Mouse (Mus musculus) activated CD4-positive, CD25-positive, alpha-beta regulatory T cell, adult 4 months (primary cell): ENCODE measurements at regions not wholly inside any gene's neighbourhood (a gene's known extent, or its start where the extent isn't known, plus 50 kb on each side); places are given as distances from the start of the nearest gene placed in this dataset.

Experiments used
- ATAC-seq: one replicate; pipeline ENCODE4 v1.8.0; 2017

DNA sequence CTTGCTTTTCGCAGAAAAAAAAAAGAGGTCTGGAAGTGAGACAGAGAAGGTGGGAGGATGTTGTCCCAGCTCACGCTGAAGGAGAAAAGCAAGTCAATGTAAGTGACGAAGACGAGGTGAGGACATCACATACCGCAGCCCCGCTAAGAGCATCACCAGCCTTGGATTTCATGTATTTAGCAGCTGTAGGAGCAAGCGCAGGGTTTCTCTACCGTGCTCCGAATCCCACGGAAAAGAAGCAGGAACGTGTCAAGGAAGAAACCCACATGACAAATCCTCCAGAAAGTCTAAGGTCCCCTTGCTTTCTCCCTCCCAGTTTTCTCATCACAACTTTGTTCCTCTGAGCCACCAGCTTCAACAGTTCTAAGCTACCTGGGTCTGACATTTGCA lies 174.3 kb upstream of the Lef1 start:
- no peak for ATAC-seq

DNA sequence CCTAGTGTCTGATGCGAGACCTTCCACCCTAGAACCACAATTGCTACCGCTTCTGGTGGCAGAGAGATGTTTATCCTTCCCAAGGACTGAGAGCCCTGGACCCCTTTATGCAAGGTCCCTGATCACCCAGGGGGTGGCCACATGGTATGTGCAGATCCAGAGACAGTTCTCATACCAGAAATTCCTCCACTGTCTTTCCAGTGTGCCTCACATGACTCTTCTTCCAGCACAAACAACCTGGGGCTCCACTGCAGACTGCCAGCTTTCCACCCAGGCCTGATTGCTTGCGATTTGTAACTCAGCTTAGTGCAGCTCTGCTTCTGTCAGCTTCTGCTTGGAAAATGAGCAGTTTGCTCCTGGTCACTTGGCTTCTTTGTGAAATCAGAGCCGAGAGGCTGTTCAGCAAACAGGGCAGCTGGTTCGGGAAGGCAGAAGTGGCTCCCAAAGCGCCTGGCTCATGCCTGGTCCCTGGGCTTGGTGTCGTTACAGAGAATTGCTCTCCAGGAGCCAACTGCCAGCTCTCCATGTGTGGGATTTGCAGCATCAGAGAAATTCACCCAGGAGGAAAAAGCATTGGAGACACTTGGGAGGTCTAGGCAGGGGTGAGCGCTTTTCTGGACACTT lies 174.9 kb upstream of the Lef1 start:
- ATAC-seq, result no peak

GRCm38 (mm10) chr3:130932723-130933122 lies 177.5 kb upstream of the Lef1 start:
- no peak for ATAC-seq

DNA sequence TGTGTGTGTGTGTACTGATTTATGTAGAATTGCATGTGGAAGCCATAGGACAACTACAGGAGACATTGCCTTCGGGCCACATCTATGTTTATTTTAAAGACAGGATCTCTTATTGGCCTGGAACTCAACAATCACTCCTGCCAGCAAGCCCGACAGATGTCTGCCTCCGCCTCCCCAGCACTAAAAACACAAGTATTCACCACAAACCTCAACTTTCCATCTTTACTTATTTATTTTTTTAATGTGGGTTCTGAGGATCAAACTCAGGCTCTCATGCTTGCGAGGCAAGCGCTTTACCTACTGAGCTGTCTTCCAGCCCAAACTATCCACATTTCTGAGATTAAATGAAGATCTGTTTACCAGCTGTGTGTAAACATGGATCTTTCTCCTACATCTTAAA lies 178.0 kb upstream of the Lef1 start:
- ATAC-seq, result no peak

GRCm38 (mm10) chr3:130925000-130925399 lies 185.3 kb upstream of the Lef1 start:
- no peak for ATAC-seq

DNA sequence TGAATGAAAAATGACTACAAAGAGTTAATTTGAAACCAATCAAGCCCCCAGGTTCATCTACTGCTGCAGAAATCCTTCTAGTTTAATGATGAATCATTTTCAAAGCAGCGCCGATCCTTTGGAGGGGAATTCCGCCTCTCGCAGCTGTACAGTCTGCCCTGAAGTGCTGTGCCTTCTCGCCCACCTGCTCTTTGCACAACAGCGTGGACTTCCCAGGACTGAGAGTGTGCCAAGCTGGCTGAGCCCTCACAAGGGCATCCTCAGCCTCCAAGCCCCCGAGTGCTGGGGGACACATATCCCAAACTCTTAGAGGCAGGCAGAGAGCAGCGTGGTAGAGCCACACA lies 186.7 kb upstream of the Lef1 start:
- ATAC-seq, result peak; percentile 49

- ATAC-seq, result no peak
These were observed 187.3 kb upstream of the Lef1 start for GRCm38 (mm10) chr3:130922812-130923614.

DNA sequence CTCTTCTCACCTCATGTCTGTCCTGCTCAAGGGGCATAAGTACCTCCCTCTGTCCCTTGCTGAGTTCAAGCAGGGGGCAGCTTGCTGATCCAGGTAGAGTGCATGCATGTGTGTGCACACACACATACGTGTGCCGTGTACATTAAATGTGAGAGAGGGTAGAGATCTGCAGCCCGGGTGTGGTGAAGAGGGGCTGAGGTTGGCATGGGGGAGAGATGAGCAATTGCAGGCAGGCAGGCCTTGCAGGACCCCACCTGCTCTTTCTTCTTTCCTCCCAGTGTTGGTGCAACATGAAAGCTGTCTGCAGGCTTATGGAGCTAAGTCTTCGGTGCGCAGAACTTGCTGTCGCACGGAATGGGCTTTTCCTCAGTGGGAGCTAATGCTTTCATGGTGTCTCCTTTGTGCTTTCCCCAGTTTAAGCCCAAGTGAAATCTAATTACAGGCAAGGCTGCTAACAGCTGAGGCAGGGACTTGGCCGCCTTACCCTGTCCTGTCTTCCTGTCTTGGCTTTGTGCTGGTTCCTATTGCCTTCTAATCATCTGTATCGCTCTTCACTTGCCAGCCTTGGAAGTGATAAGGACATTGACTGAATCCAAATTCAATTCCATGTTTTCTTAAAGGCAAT lies 188.5 kb upstream of the Lef1 start:
- ATAC-seq, result no peak

DNA sequence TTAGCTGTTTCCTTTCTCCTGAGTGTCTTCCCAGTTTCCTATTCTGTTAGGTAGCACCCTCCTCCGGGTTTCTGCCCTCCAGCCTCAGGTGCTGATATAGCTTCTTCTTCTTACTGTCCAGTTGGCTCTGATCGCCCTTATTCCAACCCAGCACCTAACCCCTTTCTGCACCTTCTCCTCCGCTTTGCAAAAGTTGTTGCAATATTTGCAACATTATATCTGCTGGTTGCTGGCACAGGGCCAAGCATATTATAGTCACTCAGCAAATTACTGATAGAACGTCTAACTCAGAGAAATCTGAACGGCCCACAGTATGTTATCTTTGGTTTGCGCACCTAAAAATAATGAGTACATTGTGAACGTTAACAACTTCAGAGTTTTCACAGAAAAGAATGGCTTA lies 183.6 kb upstream of the Rpl34 start:
- ATAC-seq, result no peak

DNA sequence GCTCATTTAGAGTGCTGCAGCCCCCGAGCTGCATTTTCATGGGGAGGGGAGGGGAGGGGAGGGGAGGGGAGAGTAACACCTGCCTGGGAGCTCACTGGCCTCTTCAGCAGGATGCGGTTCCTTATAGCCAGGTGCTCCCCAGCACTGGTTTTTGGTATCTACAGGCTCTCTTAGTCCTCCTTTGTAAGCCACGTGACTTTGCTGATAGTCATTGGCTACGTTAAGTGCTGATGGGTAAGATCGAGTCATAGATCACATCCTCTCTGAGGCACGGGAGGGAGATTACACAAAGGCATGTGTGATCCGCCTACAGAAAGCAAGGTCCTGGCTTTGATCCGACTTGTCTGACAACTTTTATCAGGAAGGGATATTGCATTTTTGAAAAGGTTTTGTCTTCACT lies 174.9 kb upstream of the Rpl34 start:
- peak; percentile 81 for ATAC-seq

DNA sequence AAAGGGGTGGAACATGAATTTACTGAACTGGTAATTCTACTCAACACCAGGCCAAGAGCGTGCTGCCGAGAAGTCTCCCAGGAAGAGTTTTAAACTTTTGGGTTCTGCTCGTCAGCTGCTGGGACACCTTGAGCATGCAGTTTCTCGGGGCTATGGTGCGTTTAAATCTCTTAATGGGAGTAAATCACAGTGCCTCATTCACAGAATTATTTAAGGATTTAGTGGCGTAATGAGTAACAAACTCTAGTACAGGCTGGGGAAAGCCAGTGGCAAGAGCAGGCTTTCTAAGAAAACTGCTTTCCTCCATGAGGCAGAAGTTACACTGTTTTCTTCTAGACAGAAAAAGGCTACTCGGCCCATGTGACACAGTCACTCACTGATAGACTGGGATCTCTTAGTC lies 173.1 kb upstream of the Rpl34 start:
- ATAC-seq, result no peak

DNA sequence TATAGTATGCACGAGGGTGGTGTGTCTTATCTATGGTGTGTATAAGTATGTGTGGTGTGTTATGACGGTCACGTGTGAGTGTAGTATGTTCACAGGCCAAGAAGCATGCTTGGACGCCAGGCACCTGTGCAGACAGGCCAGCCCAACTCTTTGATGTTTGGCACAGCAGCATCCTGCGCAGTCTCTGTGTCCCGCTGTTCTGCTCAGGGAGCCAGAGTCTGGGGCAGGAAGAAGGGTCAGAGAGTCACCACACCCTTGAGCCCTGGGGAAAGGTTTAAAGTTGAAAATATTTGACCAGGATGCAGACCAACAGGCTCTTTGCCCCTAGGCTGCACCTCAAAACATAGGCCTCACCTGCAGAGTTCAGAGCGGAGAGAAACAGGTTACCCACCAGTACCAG lies 172.2 kb upstream of the Rpl34 start:
- no peak for ATAC-seq

DNA sequence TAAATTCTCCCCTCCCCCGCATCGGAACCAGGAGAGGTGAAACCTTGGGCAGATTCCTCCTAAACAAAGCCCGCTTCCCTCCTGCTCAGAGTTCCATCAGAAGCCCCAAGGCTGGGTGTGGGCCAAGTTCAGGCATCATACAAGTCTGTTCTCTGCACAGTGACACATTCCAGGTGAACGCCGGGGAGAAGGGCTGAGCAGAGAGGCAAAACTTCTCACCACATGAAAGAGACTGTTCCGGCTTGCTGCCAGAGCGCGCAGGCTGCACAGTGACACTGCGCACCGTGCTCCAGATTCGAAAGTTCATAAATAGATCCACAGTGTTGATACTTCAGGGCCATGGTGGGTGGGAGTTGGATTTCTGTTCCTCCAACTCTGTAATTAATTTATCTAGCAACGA lies 171.1 kb upstream of the Rpl34 start:
- peak; percentile 57 for ATAC-seq

GRCm38 (mm10) chr3:130900846-130901245 lies 170.6 kb upstream of the Rpl34 start:
- no peak for ATAC-seq

GRCm38 (mm10) chr3:130900054-130900840 lies 170.0 kb upstream of the Rpl34 start:
- ATAC-seq, result peak; percentile 19

GRCm38 (mm10) chr3:130894168-130894814 lies 164.1 kb upstream of the Rpl34 start:
- ATAC-seq, result peak; percentile 79

- ATAC-seq, result peak; percentile 28
These were observed 161.1 kb upstream of the Rpl34 start for GRCm38 (mm10) chr3:130891310-130891709.

DNA sequence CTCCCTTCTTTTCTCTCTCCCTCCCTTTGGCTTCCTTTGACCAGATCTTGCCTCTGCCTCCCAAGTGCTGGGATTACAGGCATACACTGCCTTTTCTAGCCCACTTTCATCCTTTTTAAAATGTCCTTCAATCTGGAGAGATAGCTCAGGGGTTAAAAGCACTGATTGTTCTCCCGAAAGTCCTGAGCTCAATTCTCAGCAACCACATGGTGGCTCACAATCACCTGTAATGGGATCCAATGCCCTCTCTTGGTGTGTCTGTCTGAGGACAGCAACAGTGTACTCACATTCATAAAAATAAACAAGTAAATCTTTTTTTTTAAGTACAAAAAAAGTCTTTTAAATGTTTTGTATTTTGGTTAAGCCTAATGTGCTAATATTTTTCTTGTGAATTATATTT lies 158.4 kb upstream of the Rpl34 start:
- no peak for ATAC-seq

- ATAC-seq, result no peak
These were observed 157.5 kb upstream of the Rpl34 start for GRCm38 (mm10) chr3:130887540-130888312.

- no peak for ATAC-seq
These were observed 155.8 kb upstream of the Rpl34 start for GRCm38 (mm10) chr3:130885974-130886373.

DNA sequence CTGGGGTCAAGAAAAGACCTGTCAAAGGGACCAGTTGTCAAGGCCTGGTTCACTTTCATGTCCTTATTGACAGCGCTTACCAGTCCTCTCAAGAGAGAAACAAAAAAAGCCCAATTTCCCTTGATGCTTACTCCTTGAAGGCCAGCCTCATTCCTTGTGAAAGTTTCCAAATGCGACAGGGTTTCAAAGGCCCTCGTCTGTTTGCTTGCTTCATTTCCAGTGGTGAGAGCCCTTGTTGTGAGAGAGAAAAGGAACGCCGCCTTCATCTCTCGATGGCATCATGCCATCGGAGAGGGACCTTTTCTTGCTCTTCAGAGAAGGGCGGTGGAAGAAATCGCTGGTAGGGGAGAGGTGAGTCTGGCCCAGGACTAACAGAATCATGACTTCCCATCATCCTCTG lies 154.2 kb upstream of the Rpl34 start:
- ATAC-seq, result no peak

DNA sequence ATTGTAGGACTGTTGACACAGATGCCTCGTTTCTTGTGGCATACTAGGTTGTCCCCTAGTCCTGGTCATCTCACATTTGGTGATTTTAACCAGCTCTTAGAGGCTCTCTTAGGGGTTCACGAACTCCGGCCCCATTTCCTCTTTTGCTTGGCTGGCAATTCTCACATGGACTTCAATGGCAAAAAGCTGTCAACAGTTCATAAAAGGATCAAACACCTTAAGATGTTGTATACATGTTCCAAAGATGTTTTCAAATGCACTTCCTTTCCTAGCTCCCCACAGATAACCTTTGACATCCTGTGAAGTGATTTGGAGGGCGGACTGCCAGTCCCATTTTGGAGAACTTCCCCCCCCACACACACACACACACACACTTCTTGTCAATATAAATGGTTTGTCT lies 153.7 kb upstream of the Rpl34 start:
- no peak for ATAC-seq
